Mouse (Mus musculus) heart, postnatal 0 days (tissue): ENCODE measurements at regions not wholly inside any gene's neighbourhood (a gene's known extent, or its start where the extent isn't known, plus 50 kb on each side); places are given as distances from the start of the nearest gene placed in this dataset.
A peak's percentile ranks its signal among the peaks of the same experiment; 100 is the strongest.

Experiments
- ATAC-seq: fragments of 200-750 bp; cut with Nextera tagmentation; 2 replicates; pipeline ENCODE4 v1.8.0; 2017; ENCODE audit warnings: low read depth, moderate number of reproducible peaks, moderate library complexity; ENCODE audit not compliant: insufficient read depth
- DNase-seq: peaks from one replicate; pipeline ENCODE4 v3.0.0-alpha.2; 2016; ENCODE audit warnings: low spot score
- H3K27ac ChIP-seq: fragments of 300-500 bp; sonication (generic); 2 replicates; pipeline ENCODE4 v1.5.1; 2014; ENCODE audit warnings: low read depth, mild to moderate bottlenecking
- H3K27me3 ChIP-seq: fragments of 300-500 bp; sonication (generic); 2 replicates; pipeline ENCODE4 v1.6.1; 2014; ENCODE audit warnings: low read length, mixed read lengths; ENCODE audit not compliant: control insufficient read depth, insufficient read depth
- H3K36me3 ChIP-seq: fragments of 300-500 bp; sonication (generic); replicated peaks from 2 replicates; pipeline ENCODE4 v1.6.1; 2014; ENCODE audit warnings: low read length, mixed read lengths; ENCODE audit not compliant: control insufficient read depth, insufficient read depth
- H3K4me1 ChIP-seq: fragments of 300-500 bp; sonication (generic); 2 replicates; pipeline ENCODE4 v1.6.1; 2014; ENCODE audit warnings: antibody characterized with exemption; ENCODE audit not compliant: control insufficient read depth, insufficient read depth
- H3K4me2 ChIP-seq: fragments of 300-500 bp; sonication (generic); 2 replicates; pipeline ENCODE4 v1.6.1; 2014; ENCODE audit warnings: low read depth, mild to moderate bottlenecking, low read length, moderate library complexity
- H3K4me3 ChIP-seq: fragments of 300-500 bp; sonication (generic); 2 replicates; pipeline ENCODE4 v1.5.1; 2014; ENCODE audit warnings: low read depth, low read length
- H3K9ac ChIP-seq: fragments of 300-500 bp; sonication (generic); replicated peaks from 2 replicates; pipeline ENCODE4 v1.6.1; 2014; ENCODE audit warnings: low read depth, low read length, mixed read lengths
- H3K9me3 ChIP-seq: fragments of 300-500 bp; sonication (generic); replicated peaks from 2 replicates; pipeline ENCODE4 v1.6.1; 2016; ENCODE audit warnings: low read length; ENCODE audit not compliant: control insufficient read depth
- CTCF ChIP-seq: IDR thresholded peaks from 2 replicates; pipeline ENCODE4 v1.5.1; 2016; ENCODE audit warnings: antibody characterized with exemption, control low read depth, low read depth
- EP300 ChIP-seq: IDR thresholded peaks from 2 replicates; pipeline ENCODE4 v1.6.1; 2016; ENCODE audit warnings: antibody characterized with exemption, low read depth
- WGBS: fragments of 180-500 bp; shearing (Covaris S2); extraction: QIAGEN DNeasy Blood & Tissue Kit; methylation state at CpG from one replicate; pipeline ENCODE4 v1.1.7; 2014; 5-methylcytosine and 5-hydroxymethylcytosine counted together

DNA sequence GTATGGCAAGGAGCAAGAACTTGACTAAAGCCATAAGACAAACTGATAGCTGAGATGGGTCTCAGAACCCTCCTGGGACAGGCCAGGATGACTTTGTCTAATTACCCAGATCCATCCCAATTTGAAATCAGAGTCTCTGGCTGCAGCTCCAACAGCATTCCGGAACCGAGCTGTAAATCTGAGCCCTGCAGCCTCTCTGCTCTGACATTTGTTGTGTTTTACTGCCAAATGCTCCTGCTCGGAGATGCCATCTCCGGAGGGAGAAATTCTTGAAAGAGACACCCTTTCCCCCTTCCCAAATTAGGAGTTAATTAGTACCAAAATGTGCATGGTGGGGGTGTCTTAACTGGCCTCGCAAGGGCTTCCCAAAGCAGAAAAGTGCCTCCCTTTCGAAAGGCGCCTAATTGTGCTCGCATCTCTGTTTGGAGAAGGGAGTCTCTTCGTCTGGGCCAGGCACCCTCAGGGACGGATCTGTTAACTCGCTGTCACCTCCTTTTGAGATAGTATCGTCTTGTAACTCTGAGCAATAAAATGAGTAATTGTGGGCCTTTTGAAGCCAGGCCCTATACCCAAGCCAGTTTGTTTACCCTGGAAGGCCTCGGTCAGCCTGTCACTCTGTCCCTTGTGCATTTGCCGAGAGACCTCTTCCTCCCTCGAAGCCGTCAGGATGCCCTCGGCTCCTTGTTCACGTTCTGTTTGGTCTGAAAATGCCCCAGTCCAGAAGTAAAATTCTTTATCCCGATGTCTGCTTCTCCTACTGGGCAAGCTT, 223.7 kb downstream of the Ttc32 start:
- TF ChIP-seq CTCF (no peak), EP300 (no peak)
- Histone ChIP-seq H3K27me3 (no peaks in the 10 kb centered on the region), H3K4me1 (peaks cover 4% of the 10 kb centered on the region; the same call in 1 of the 2 replicates), H3K4me2 (no peak overlapping the region), H3K4me3 (no peak overlapping the region), H3K27ac (no peak overlapping the region), H3K9me3 (no peaks in the 10 kb centered on the region), H3K36me3 (no peaks in the 10 kb centered on the region), H3K9ac (no peak overlapping the region)
- ATAC-seq (no peak), DNase-seq (no peak)
- WGBS, result 44% methylated on average over 19 of the region's 19 CpGs

DNA sequence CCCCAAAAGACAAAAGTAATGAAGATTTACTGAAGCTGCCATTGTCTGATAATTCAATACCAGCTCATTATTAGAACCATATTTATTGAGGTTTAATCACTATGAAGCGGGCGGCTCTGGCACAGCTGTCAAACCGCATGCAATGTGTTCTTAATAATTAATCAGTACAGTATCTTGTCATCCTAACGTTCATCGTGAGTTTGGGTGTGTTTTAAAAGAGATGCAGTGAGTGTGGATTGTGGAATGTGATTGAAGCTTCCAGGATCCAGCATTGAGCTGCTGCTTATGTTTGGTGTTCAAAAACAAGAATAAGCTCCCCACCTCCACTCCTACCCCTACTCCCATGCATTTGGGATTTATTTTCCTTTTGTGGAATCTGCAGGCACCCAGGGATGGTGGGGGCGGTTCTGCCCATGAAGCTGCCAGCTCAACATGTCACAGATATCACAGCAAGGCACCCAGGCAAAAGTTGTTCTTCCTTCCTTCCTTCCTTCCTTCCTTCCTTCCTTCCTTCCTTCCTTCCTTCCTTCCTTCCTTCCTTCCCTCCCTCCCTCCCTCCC, 224.6 kb downstream of the Ttc32 start:
- WGBS, result 79% methylated on average over 6 of the region's 6 CpGs
- Histone ChIP-seq H3K4me2 (no peak overlapping the region), H3K4me1 (peaks cover 4% of the 10 kb centered on the region; the same call in 1 of the 2 replicates), H3K27me3 (no peaks in the 10 kb centered on the region), H3K4me3 (no peak overlapping the region), H3K36me3 (no peaks in the 10 kb centered on the region), H3K9ac (no peak overlapping the region), H3K9me3 (no peaks in the 10 kb centered on the region), H3K27ac (no peak overlapping the region)
- ATAC-seq, result no peak
- no peak for DNase-seq
- TF ChIP-seq CTCF (no peak), EP300 (no peak)

- 30% methylated on average over 10 of the region's 10 CpGs for WGBS
- TF ChIP-seq CTCF (no peak), EP300 (no peak)
Measured at GRCm38 (mm10) chr12:9255661-9256486, 226.1 kb downstream of the Ttc32 start.

GRCm38 (mm10) chr12:9256487-9256820, 226.7 kb downstream of the Ttc32 start:
- Histone ChIP-seq H3K27me3 (no peaks in the 10 kb centered on the region), H3K9ac (no peak overlapping the region), H3K27ac (no peak overlapping the region), H3K9me3 (no peaks in the 10 kb centered on the region), H3K4me2 (no peak overlapping the region), H3K4me3 (no peak overlapping the region), H3K4me1 (peaks cover 4% of the 10 kb centered on the region; the same call in 1 of the 2 replicates), H3K36me3 (no peaks in the 10 kb centered on the region)
- ATAC-seq, result no peak
- DNase-seq, result no peak
- no peak for TF ChIP-seq CTCF
- no peak for TF ChIP-seq EP300

More at GRCm38 (mm10) chr12:9255661-9256486, 226.1 kb downstream of the Ttc32 start:
- peak; percentile 33; the same call in 1 of the 2 replicates for ATAC-seq
- Histone ChIP-seq H3K4me3 (no peak overlapping the region), H3K27ac (no peak overlapping the region), H3K9ac (no peak overlapping the region), H3K4me1 (peaks cover 4% of the 10 kb centered on the region; the same call in 1 of the 2 replicates), H3K4me2 (no peak overlapping the region), H3K27me3 (no peaks in the 10 kb centered on the region), H3K9me3 (no peaks in the 10 kb centered on the region), H3K36me3 (no peaks in the 10 kb centered on the region)
- DNase-seq, result no peak

DNA sequence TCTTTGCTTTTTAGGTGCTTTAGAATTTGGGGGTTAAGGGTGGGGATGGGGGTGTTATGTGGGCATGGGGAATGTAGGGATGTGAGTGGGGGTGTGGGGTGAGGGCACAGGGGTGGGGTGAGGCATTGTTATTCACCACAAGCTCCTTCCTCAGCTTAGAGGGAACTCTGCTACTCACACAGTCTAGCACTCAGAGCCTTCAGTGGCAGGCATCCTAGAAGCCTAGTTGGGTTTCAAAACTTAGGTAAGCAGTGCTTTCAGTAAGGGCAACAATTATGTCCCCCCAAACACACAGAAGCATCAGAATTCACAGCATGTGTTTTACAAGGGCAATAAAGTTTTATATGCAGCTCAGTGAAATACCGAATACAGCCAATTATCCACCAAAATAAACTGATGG, 228.4 kb downstream of the Ttc32 start:
- H3K27ac ChIP-seq, result no peak overlapping the region
- no peaks in the 10 kb centered on the region for H3K9me3 ChIP-seq
- H3K4me1 ChIP-seq, result peaks cover 4% of the 10 kb centered on the region; the same call in 1 of the 2 replicates
- 88% methylated on average over 1 of the region's 1 CpGs for WGBS
- no peak for ATAC-seq
- H3K4me2 ChIP-seq, result no peak overlapping the region
- no peak overlapping the region for H3K9ac ChIP-seq
- DNase-seq, result no peak
- no peaks in the 10 kb centered on the region for H3K27me3 ChIP-seq
- no peak overlapping the region for H3K4me3 ChIP-seq
- no peaks in the 10 kb centered on the region for H3K36me3 ChIP-seq
- TF ChIP-seq EP300, result no peak
- TF ChIP-seq CTCF, result no peak
